Mouse (Mus musculus): Measurements from ENCODE around the gene Hist2h2ac. TPM values are rescaled to one million over a fixed set of nuclear protein-coding genes. Genes with fewer than 3 reads are reported as not detected.
"Not testable (repeated sequence)": the region's sequence is repeated elsewhere in the genome, so short reads cannot be mapped to it uniquely, and the experiment has no call there.

Hist2h2ac gene
- polyA plus RNA-seq, 1 experiment, result 7.3 TPM

DNA sequence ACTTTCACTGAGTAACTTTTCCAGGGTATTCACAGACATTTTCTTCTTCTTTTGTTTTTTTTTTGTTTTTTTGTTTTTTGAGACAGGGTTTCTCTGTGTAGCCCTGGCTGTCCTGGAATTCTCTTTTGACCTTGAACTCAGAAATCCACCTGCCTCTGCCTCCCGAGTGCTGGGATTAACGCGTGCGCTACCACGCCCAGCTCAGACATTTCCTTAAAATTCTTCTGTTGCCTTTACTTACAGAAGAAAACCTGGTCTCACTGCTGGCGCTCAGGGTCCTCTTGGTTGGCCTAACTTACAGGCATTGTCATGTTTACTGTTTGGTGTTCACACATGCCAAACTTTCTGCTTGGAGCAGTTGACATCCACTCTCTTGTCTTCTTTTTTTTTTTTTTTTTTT is 45.4 kb downstream of the Hist2h2ac start:
- TF ChIP-seq POLR2A (IDR thresholded peaks at IDR 0.05; ENCODE audit: control insufficient read depth, low read depth, low read length) (no peak), CTCF (IDR thresholded peaks at IDR 0.05; ENCODE audit: control insufficient read depth, insufficient read depth, insufficient replicate concordance, low read depth, low read length) (no peak)
- H3K27me3 ChIP-seq (ENCODE audit: control insufficient read depth, insufficient read depth, low read length), result no peaks in the 10 kb centered on the region
- peaks cover 11% of the 10 kb centered on the region for H3K36me3 ChIP-seq (ENCODE audit: control insufficient read depth, insufficient read depth, low read length)
- no peaks in the 10 kb centered on the region; the same call in none of the 2 replicates for H3K4me1 ChIP-seq (ENCODE audit: control insufficient read depth, insufficient read depth, low read length)
- no peak overlapping the region for H3K4me3 ChIP-seq (ENCODE audit: control insufficient read depth, low read depth, low read length)
- no peak overlapping the region for H3K27ac ChIP-seq (ENCODE audit: control insufficient read depth, insufficient read depth, low read depth, low read length)

DNA sequence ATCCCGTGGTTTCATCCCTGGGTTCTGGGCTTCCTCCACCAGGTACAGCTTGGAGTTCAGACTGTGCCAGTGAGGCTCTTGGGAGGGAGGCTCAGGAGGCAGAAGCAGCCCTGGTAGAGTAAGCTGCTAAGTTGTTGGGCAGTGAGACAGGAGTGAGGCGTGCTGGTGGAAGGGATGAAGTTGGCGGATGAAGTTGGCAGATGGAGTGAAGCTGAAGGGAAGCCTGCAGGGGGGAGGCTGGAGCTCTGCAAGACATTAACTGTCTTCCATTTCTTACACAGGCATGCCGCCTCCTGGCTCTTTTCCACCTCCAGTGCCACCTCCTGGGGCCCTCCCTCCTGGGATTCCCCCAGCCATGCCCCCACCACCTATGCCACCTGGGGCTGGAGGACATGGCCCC is 46.6 kb downstream of the Hist2h2ac start:
- not testable (repeated sequence) for H3K27ac ChIP-seq (ENCODE audit: control insufficient read depth, insufficient read depth, low read depth, low read length); H3K27me3 ChIP-seq (ENCODE audit: control insufficient read depth, insufficient read depth, low read length); H3K4me1 ChIP-seq (ENCODE audit: control insufficient read depth, insufficient read depth, low read length)
- Histone ChIP-seq H3K4me3 (ENCODE audit: control insufficient read depth, low read depth, low read length) (peak overlapping the region; percentile 74), H3K36me3 (ENCODE audit: control insufficient read depth, insufficient read depth, low read length) (peaks cover 13% of the 10 kb centered on the region)

DNA sequence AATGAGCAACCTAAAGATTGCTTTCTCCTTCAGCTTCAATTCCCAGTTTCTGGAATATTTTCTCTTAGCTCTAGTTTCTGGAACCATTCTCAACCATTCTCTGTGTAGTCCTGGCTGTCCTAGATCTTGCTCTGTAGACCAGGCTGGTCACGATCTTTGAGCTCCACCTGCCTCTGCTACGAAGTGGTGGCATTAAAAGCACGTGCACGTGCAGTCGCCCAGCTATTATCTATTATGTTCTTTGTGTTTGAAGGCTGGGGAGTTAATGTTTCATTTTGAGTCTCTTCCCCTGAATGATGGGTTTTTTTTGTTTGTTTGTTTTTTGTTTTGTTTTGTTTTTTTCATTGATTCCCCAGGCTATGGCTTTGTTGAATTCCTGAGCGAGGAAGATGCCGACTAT is 47.5 kb downstream of the Hist2h2ac start:
- TF ChIP-seq CTCF (IDR thresholded peaks at IDR 0.05; ENCODE audit: control insufficient read depth, insufficient read depth, insufficient replicate concordance, low read depth, low read length) (no peak), POLR2A (IDR thresholded peaks at IDR 0.05; ENCODE audit: control insufficient read depth, low read depth, low read length) (no peak)
- H3K27ac ChIP-seq (ENCODE audit: control insufficient read depth, insufficient read depth, low read depth, low read length), result no peak overlapping the region

DNA sequence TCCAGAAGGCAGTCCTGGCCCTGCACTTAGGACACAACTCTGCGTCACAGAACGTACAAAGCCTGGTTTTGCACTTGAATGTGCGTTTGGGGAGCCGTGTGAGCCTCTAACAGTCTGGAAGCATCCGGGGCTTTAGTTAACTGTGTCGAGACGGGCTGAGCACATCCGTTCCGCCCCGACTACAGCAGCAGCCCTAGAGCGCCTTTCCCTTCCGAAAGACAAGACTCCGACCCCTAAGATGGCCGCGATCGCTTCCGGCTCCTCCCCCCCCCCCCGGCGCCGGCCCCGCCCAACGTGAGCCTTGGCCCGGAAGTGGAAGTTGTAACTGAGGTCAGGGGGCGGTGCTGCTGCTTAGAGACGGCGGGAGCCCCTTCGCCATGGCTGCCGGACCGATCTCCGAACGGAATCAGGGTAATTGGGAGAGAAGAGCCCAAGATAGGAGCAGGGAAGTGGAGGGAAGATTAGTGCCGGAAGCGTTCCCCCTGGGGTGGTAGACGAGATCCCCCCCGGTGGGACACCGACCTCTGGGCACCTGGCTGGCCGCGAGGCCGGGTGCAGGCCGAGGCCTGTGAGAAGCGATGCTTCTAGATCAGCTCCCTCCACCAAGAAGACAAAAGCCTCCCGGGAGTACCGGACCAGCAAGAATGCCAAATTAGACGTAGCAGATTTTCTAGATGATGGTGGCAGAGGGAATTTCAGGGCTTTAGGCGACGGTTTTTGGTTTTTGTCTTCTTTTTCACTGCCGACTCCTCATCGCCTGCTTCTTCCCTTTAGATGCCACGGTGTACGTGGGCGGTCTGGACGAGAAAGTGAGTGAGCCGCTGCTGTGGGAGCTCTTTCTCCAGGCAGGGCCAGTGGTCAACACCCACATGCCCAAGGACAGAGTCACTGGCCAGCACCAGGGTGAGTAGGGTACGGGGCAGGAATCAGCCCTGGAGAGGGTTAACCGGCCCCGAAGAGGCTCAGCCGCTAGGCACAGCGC is 48.2 kb downstream of the Hist2h2ac start, which contains the start of gene Sf3b4:
TSS of gene Sf3b4 (plus strand) at position 136 of the 982 bp plus-strand sequence.
- Histone ChIP-seq H3K4me1 (ENCODE audit: control insufficient read depth, insufficient read depth, low read length) (no peaks in the 10 kb centered on the region; the same call in none of the 2 replicates), H3K4me3 (ENCODE audit: control insufficient read depth, low read depth, low read length) (peak within 1 kb of the TSS; percentile 98), H3K27ac (ENCODE audit: control insufficient read depth, insufficient read depth, low read depth, low read length) (peak within 1 kb of the TSS; percentile 89), H3K36me3 (ENCODE audit: control insufficient read depth, insufficient read depth, low read length) (peaks cover 12% of the 10 kb centered on the region), H3K27me3 (ENCODE audit: control insufficient read depth, insufficient read depth, low read length) (no peaks in the 10 kb centered on the region)
- TF ChIP-seq CTCF (IDR thresholded peaks at IDR 0.05; ENCODE audit: control insufficient read depth, insufficient read depth, insufficient replicate concordance, low read depth, low read length), result no peak
- peak; percentile 97 for TF ChIP-seq POLR2A (IDR thresholded peaks at IDR 0.05; ENCODE audit: control insufficient read depth, low read depth, low read length)

More for the DNA sequence above, 47.5 kb downstream of the Hist2h2ac start:
- Histone ChIP-seq H3K4me3 (ENCODE audit: control insufficient read depth, low read depth, low read length) (peak overlapping the region; percentile 98), H3K36me3 (ENCODE audit: control insufficient read depth, insufficient read depth, low read length) (peaks cover 13% of the 10 kb centered on the region), H3K27me3 (ENCODE audit: control insufficient read depth, insufficient read depth, low read length) (no peaks in the 10 kb centered on the region), H3K4me1 (ENCODE audit: control insufficient read depth, insufficient read depth, low read length) (no peaks in the 10 kb centered on the region; the same call in none of the 2 replicates)

DNA sequence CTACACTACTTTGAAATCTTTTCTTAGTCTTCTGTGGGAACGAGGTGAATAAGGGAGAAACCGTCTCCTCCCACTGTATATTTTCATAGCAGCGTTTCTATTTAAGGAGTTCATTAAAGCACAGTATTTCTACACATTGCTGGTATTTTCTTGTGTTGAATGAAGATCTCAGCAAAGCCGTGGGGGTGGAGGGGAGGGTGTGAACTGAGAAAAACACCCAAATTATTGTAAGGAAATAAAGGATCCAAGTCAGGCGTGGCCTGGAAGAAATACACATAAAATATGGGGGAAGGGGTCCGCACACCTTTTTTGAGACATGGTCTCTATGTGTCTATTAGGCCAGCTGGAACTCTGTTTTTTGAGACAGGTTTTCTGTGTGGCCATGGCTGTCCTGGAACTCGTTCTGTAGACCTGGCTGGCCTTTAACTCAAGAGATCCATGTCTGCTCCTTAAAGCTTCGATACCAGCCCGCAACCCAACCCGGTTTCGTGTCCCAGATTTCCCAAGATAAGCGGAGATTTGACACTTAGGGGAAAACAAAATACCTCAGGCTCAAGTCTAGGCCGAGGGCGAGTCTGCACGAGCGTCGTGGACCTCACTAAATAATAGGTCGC is 49.0 kb downstream of the Hist2h2ac start:
- Histone ChIP-seq H3K27ac (ENCODE audit: control insufficient read depth, insufficient read depth, low read depth, low read length) (peak overlapping the region; percentile 89), H3K27me3 (ENCODE audit: control insufficient read depth, insufficient read depth, low read length) (no peaks in the 10 kb centered on the region), H3K4me1 (ENCODE audit: control insufficient read depth, insufficient read depth, low read length) (no peaks in the 10 kb centered on the region; the same call in none of the 2 replicates), H3K4me3 (ENCODE audit: control insufficient read depth, low read depth, low read length) (peak overlapping the region; percentile 98), H3K36me3 (ENCODE audit: control insufficient read depth, insufficient read depth, low read length) (peaks cover 10% of the 10 kb centered on the region)
- TF ChIP-seq POLR2A (IDR thresholded peaks at IDR 0.05; ENCODE audit: control insufficient read depth, low read depth, low read length) (no peak), CTCF (IDR thresholded peaks at IDR 0.05; ENCODE audit: control insufficient read depth, insufficient read depth, insufficient replicate concordance, low read depth, low read length) (no peak)

DNA sequence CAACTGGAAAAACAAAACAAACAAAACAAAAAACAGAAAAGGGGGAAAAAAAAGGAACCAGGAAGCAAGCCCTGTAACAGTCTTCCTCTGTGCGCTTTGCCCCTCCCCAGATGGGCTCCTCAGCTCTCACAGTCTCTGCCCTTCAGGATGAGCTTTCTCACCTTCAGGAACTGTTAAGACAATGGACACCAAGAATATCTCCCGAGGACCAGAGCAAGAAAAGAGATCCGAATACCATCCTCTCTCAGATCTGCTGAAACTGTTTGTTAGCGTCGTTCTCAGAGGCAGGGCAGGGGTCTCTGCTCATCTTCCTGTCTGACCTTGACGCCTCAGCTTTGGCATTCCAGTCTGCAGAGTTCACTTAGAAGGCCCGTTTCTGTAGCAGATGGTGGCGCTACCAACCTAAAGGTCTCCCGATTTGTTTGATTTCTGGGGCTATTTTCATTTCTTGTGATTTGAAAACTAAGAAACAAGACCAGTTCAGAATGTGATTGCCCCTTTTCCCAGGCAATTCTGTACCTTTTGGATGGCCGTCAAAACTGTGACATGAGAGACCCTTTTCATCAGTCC is 49.6 kb downstream of the Hist2h2ac start:
- Histone ChIP-seq H3K4me1 (ENCODE audit: control insufficient read depth, insufficient read depth, low read length) (no peaks in the 10 kb centered on the region; the same call in none of the 2 replicates), H3K27me3 (ENCODE audit: control insufficient read depth, insufficient read depth, low read length) (no peaks in the 10 kb centered on the region), H3K4me3 (ENCODE audit: control insufficient read depth, low read depth, low read length) (peak overlapping the region; percentile 98), H3K27ac (ENCODE audit: control insufficient read depth, insufficient read depth, low read depth, low read length) (peak overlapping the region; percentile 89), H3K36me3 (ENCODE audit: control insufficient read depth, insufficient read depth, low read length) (peaks cover 10% of the 10 kb centered on the region)
- TF ChIP-seq CTCF (IDR thresholded peaks at IDR 0.05; ENCODE audit: control insufficient read depth, insufficient read depth, insufficient replicate concordance, low read depth, low read length) (no peak), POLR2A (IDR thresholded peaks at IDR 0.05; ENCODE audit: control insufficient read depth, low read depth, low read length) (no peak)

Other genes with a start within 250 kb of the Hist2h2ac start
- gene Plekho1, start 224.9 kb downstream of the Hist2h2ac start, polyA plus RNA-seq (2012; rRNA removed), result 43.8 and 55.7 TPM in 2 replicates
- 3.3 and 4.1 TPM in 2 replicates for gene Vps45, start 162.4 kb downstream of the Hist2h2ac start, polyA plus RNA-seq (2012; rRNA removed)
- gene Otud7b, start 116.4 kb downstream of the Hist2h2ac start, polyA plus RNA-seq (2012; rRNA removed), result 46.0 and 46.1 TPM in 2 replicates
- 0.93 and 1.1 TPM in 2 replicates for gene Mtmr11, start 58.9 kb downstream of the Hist2h2ac start, polyA plus RNA-seq (2012; rRNA removed)
- 141 and 143 TPM in 2 replicates for gene Sf3b4, start 48.5 kb downstream of the Hist2h2ac start, polyA plus RNA-seq (2012; rRNA removed)
- gene Sv2a, start 39.7 kb downstream of the Hist2h2ac start, polyA plus RNA-seq (2012; rRNA removed), result 0.54 and 1.7 TPM in 2 replicates
- gene Bola1, start 1.2 kb downstream of the Hist2h2ac start, polyA plus RNA-seq (2012; rRNA removed), result 38.3 and 47.3 TPM in 2 replicates
- gene Hist2h2ab, start 1.0 kb downstream of the Hist2h2ac start, polyA plus RNA-seq (2012; rRNA removed), result 3.7 and 3.9 TPM in 2 replicates
- 11.3 and 13.0 TPM in 2 replicates for gene Hist2h2be, start 239 bp upstream of the Hist2h2ac start, polyA plus RNA-seq (2012; rRNA removed)
- gene Hist2h3c2, start 18.2 kb upstream of the Hist2h2ac start, polyA plus RNA-seq (2012; rRNA removed), result 18.0 and 18.3 TPM in 2 replicates
- 37.8 and 209 TPM in 2 replicates for gene Hist2h2aa2, start 19.4 kb upstream of the Hist2h2ac start, polyA plus RNA-seq (2012; rRNA removed)
- 1,076 and 1,288 TPM in 2 replicates for gene Hist2h2aa1, start 24.6 kb upstream of the Hist2h2ac start, polyA plus RNA-seq (2012; rRNA removed)
- not detected in 2 replicates for gene Hist2h3c1, start 25.8 kb upstream of the Hist2h2ac start, polyA plus RNA-seq (2012; rRNA removed)
- 0.42 and 0.43 TPM in 2 replicates for gene Hist2h4, start 42.4 kb upstream of the Hist2h2ac start, polyA plus RNA-seq (2012; rRNA removed)
- 5.0 and 6.2 TPM in 2 replicates for gene Hist2h3b, start 47.8 kb upstream of the Hist2h2ac start, polyA plus RNA-seq (2012; rRNA removed)
- 1.4 and 1.6 TPM in 2 replicates for gene Hist2h2bb, start 48.9 kb upstream of the Hist2h2ac start, polyA plus RNA-seq (2012; rRNA removed)
- gene Fcgr1, start 73.1 kb upstream of the Hist2h2ac start, polyA plus RNA-seq (2012; rRNA removed), result 0.19 and 0.23 TPM in 2 replicates
- gene BC107364, start 231.4 kb upstream of the Hist2h2ac start, polyA plus RNA-seq (2012; rRNA removed), result 4.7 and 5.5 TPM in 2 replicates